Mouse (Mus musculus) cortical plate, adult 2 months (tissue): ENCODE data around the gene Gigyf2.

ENCODE experiments used
- CTCF ChIP-seq: fragments of 200-500 bp; IDR thresholded peaks from 2 replicates; pipeline ENCODE4 v1.5.1; 2011; ENCODE audit warnings: mild to moderate bottlenecking, control low read depth, low read length; ENCODE audit not compliant: insufficient read depth; ENCODE audit errors: extremely low read depth
- POLR2A ChIP-seq: fragments of 200-500 bp; IDR thresholded peaks from 2 replicates; pipeline ENCODE4 v1.6.1; 2011; ENCODE audit warnings: mild to moderate bottlenecking, low read length, control low read depth; ENCODE audit not compliant: insufficient read depth; ENCODE audit errors: extremely low read depth

GRCm38 (mm10) chr1:87435125-87435524 lies 108.3 kb downstream of the Gigyf2 start:
- TF ChIP-seq CTCF (no peak), POLR2A (no peak)
